Mouse (Mus musculus): ENCODE data around the gene Cabp2. TPM values are rescaled to one million over a fixed set of nuclear protein-coding genes. Genes with fewer than 3 reads are reported as not detected.
"Not testable (repeated sequence)": the region's sequence is repeated elsewhere in the genome, so short reads cannot be mapped to it uniquely, and the experiment has no call there.

Gene Cabp2
- polyA plus RNA-seq, 1 experiment, result not detected

GRCm38 (mm10) chr19:4130106-4130505 is 48.7 kb downstream of the Cabp2 start:
- 0 out of 2 replicates have a peak, but pooled peaks cover 6% of the 10 kb centered on the region for H3K36me3 ChIP-seq (ENCODE audit: control insufficient read depth, insufficient read depth, low read length, poor library complexity, severe bottlenecking)
- H3K4me3 ChIP-seq (ENCODE audit: low read depth, low read length), result no peak overlapping the region
- no peaks in the 10 kb centered on the region for H3K27me3 ChIP-seq (ENCODE audit: control insufficient read depth, insufficient read depth, low read length, poor library complexity, severe bottlenecking)
- H3K4me1 ChIP-seq (ENCODE audit: control insufficient read depth, insufficient read depth, low read length), result peaks cover 1% of the 10 kb centered on the region
- no peak overlapping the region for H3K27ac ChIP-seq (ENCODE audit: insufficient read depth, low read length)
- no peaks in the 10 kb centered on the region for H3K9me3 ChIP-seq (replicated peaks; ENCODE audit: control insufficient read depth, insufficient read depth, low read length, poor library complexity, severe bottlenecking)
- no peak overlapping the region for H3K9ac ChIP-seq (ENCODE audit: low read depth, poor library complexity, severe bottlenecking)
- no peak for TF ChIP-seq EP300 (IDR thresholded peaks at IDR 0.05; ENCODE audit: insufficient read depth, low read depth, low read length)

- no peaks in the 10 kb centered on the region for H3K27me3 ChIP-seq (ENCODE audit: control insufficient read depth, insufficient read depth, low read length, poor library complexity, severe bottlenecking)
- H3K27ac ChIP-seq (ENCODE audit: insufficient read depth, low read length), result no peak overlapping the region
- H3K9ac ChIP-seq (ENCODE audit: low read depth, poor library complexity, severe bottlenecking), result no peak overlapping the region
- no peaks in the 10 kb centered on the region for H3K9me3 ChIP-seq (replicated peaks; ENCODE audit: control insufficient read depth, insufficient read depth, low read length, poor library complexity, severe bottlenecking)
- peaks cover 3% of the 10 kb centered on the region for H3K4me1 ChIP-seq (ENCODE audit: control insufficient read depth, insufficient read depth, low read length)
- 0 out of 2 replicates have a peak, but pooled peaks cover 6% of the 10 kb centered on the region for H3K36me3 ChIP-seq (ENCODE audit: control insufficient read depth, insufficient read depth, low read length, poor library complexity, severe bottlenecking)
- TF ChIP-seq EP300 (IDR thresholded peaks at IDR 0.05; ENCODE audit: insufficient read depth, low read depth, low read length), result no peak
- TF ChIP-seq POLR2A (IDR thresholded peaks at IDR 0.05; ENCODE audit: insufficient read depth, low read length), result no peak
- TF ChIP-seq CTCF (IDR thresholded peaks at IDR 0.05; ENCODE audit: low read depth, low read length), result no peak
- no peak overlapping the region for H3K4me3 ChIP-seq (ENCODE audit: low read depth, low read length)
These were observed 49.7 kb downstream of the Cabp2 start for GRCm38 (mm10) chr19:4131075-4131474.

- TF ChIP-seq POLR2A (IDR thresholded peaks at IDR 0.05; ENCODE audit: insufficient read depth, low read length) (no peak), CTCF (IDR thresholded peaks at IDR 0.05; ENCODE audit: low read depth, low read length) (no peak)
- Histone ChIP-seq H3K4me1 (ENCODE audit: control insufficient read depth, insufficient read depth, low read length) (peaks cover 5% of the 10 kb centered on the region), H3K27me3 (ENCODE audit: control insufficient read depth, insufficient read depth, low read length, poor library complexity, severe bottlenecking) (no peaks in the 10 kb centered on the region), H3K9ac (ENCODE audit: low read depth, poor library complexity, severe bottlenecking) (no peak overlapping the region), H3K27ac (ENCODE audit: insufficient read depth, low read length) (no peak overlapping the region), H3K4me3 (ENCODE audit: low read depth, low read length) (no peak overlapping the region), H3K9me3 (replicated peaks; ENCODE audit: control insufficient read depth, insufficient read depth, low read length, poor library complexity, severe bottlenecking) (no peaks in the 10 kb centered on the region), H3K36me3 (ENCODE audit: control insufficient read depth, insufficient read depth, low read length, poor library complexity, severe bottlenecking) (0 out of 2 replicates have a peak, but pooled peaks cover 6% of the 10 kb centered on the region)
These were observed 50.4 kb downstream of the Cabp2 start for GRCm38 (mm10) chr19:4131768-4132167.

- H3K9ac ChIP-seq (ENCODE audit: low read depth, poor library complexity, severe bottlenecking), result no peak overlapping the region
- no peaks in the 10 kb centered on the region for H3K27me3 ChIP-seq (ENCODE audit: control insufficient read depth, insufficient read depth, low read length, poor library complexity, severe bottlenecking)
- H3K4me1 ChIP-seq (ENCODE audit: control insufficient read depth, insufficient read depth, low read length), result peaks cover 4% of the 10 kb centered on the region
- H3K9me3 ChIP-seq (replicated peaks; ENCODE audit: control insufficient read depth, insufficient read depth, low read length, poor library complexity, severe bottlenecking), result no peaks in the 10 kb centered on the region
- 0 out of 2 replicates have a peak, but pooled peaks cover 6% of the 10 kb centered on the region for H3K36me3 ChIP-seq (ENCODE audit: control insufficient read depth, insufficient read depth, low read length, poor library complexity, severe bottlenecking)
- H3K4me3 ChIP-seq (ENCODE audit: low read depth, low read length), result no peak overlapping the region
- H3K27ac ChIP-seq (ENCODE audit: insufficient read depth, low read length), result no peak overlapping the region
- TF ChIP-seq POLR2A (IDR thresholded peaks at IDR 0.05; ENCODE audit: insufficient read depth, low read length), result no peak
- TF ChIP-seq CTCF (IDR thresholded peaks at IDR 0.05; ENCODE audit: low read depth, low read length), result no peak
- no peak for TF ChIP-seq EP300 (IDR thresholded peaks at IDR 0.05; ENCODE audit: insufficient read depth, low read depth, low read length)
These were observed 53.0 kb downstream of the Cabp2 start for GRCm38 (mm10) chr19:4134354-4134753.

- H3K27ac ChIP-seq (ENCODE audit: insufficient read depth, low read length), result peak overlapping the region; percentile 40; the same call in 1 of the 2 replicates
- not testable (repeated sequence) for H3K9ac ChIP-seq (ENCODE audit: low read depth, poor library complexity, severe bottlenecking); H3K4me1 ChIP-seq (ENCODE audit: control insufficient read depth, insufficient read depth, low read length); H3K4me3 ChIP-seq (ENCODE audit: low read depth, low read length); H3K9me3 ChIP-seq (replicated peaks; ENCODE audit: control insufficient read depth, insufficient read depth, low read length, poor library complexity, severe bottlenecking); H3K36me3 ChIP-seq (ENCODE audit: control insufficient read depth, insufficient read depth, low read length, poor library complexity, severe bottlenecking); H3K27me3 ChIP-seq (ENCODE audit: control insufficient read depth, insufficient read depth, low read length, poor library complexity, severe bottlenecking)
These were observed 54.0 kb downstream of the Cabp2 start for GRCm38 (mm10) chr19:4135229-4135962.

- H3K27ac ChIP-seq (ENCODE audit: insufficient read depth, low read length), result peak overlapping the region; percentile 40; the same call in 1 of the 2 replicates
These were observed 54.6 kb downstream of the Cabp2 start for GRCm38 (mm10) chr19:4135963-4136345.

More at GRCm38 (mm10) chr19:4135963-4136345, 54.6 kb downstream of the Cabp2 start:
- H3K36me3 ChIP-seq (ENCODE audit: control insufficient read depth, insufficient read depth, low read length, poor library complexity, severe bottlenecking); H3K4me3 ChIP-seq (ENCODE audit: low read depth, low read length); H3K4me1 ChIP-seq (ENCODE audit: control insufficient read depth, insufficient read depth, low read length); H3K9ac ChIP-seq (ENCODE audit: low read depth, poor library complexity, severe bottlenecking); H3K9me3 ChIP-seq (replicated peaks; ENCODE audit: control insufficient read depth, insufficient read depth, low read length, poor library complexity, severe bottlenecking); H3K27me3 ChIP-seq (ENCODE audit: control insufficient read depth, insufficient read depth, low read length, poor library complexity, severe bottlenecking): not testable (repeated sequence)
- peak; percentile 39 for TF ChIP-seq CTCF (IDR thresholded peaks at IDR 0.05; ENCODE audit: low read depth, low read length)
- 0 out of 2 replicates have a peak, but pooled peaks have one; percentile 24 for TF ChIP-seq EP300 (IDR thresholded peaks at IDR 0.05; ENCODE audit: insufficient read depth, low read depth, low read length)
